Mouse (Mus musculus): ENCODE measurements around the gene Foxi3.

DNA sequence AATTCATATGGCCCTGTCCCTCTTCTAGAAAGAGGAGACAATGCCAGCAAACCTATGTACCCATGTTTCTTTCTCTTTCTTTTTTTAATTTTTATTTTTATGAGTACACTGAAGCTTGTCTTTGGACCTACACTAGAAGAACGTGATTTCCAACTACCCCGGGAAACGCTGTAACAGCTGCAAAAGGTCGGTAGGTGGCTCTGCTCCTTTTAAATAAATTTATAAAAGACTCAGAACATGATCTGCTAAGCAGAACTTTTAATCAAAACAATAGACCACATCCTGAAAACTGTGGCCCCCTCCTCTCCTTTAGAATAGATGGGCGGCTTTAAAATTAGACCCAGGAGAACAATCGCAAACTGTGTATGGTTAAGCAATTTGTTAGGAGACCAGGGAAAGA lies 2.3 kb upstream of the Foxi3 start:
- TF ChIP-seq CTCF (IDR thresholded peaks at IDR 0.05; ENCODE audit: borderline replicate concordance, extremely low read depth, insufficient read depth, insufficient read length) (peak; percentile 47; the same call in 1 of the 2 replicates), POLR2A (IDR thresholded peaks at IDR 0.05; ENCODE audit: borderline replicate concordance, extremely low read depth, insufficient read depth, insufficient read length, poor library complexity, severe bottlenecking) (no peak)

All from brain, embryonic 14.5 days (tissue).